Mouse (Mus musculus) CD4-positive naive resting alpha-beta T cell, adult 76 days (primary cell): Measurements from ENCODE around the gene Rnf40. TPM values are rescaled to one million over a fixed set of nuclear protein-coding genes. Genes with fewer than 3 reads are reported as not detected.

Experiments
- total RNA-seq: library from RNA; stranded (reverse); gene quantifications from one replicate; pipeline ENCODE4 v1.2.4, GENCODE M21; 2023

Rnf40 gene
- 138 TPM for total RNA-seq

DNA sequence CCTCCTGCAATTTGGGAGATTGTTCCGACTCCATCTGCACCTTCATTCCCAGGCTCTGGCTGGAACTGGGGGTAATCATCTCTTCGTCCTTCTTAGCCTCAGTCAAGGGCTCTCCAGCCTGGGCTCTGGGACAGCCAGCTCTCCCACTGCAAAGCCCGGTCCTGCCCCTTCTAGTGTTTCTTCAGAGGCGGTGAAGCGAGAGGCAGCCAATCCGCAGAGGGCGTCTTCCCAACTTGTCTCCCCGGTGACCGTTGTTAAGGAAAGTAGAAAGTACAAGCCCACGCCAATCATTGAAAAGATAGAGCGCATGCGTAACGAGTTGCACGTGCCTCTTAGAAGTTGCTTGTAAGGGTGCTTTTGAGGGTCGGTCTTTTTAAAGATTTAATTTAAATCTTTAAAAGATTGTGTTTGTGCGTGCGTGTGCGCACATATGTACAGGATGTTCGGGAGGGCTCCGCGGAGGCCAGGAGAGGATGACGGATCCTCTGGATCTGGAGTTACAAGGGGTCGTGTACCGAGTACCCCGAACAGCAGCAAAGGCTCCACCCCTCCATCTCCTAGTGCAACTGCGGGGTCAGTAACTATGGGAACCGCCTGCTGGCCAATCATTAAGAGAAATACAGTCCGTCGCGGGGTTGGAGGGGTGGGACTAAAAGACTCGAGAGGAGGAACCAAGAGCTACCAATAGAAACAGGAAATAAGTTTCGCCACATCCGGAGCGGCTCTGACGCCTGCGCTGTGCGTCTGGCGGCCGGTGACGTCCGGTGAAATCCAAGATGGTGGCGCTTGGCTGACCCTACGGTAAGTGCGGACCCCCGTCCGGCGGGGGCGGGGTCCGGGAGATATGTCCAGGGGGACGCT, at the start of gene Rnf40, which contains the start of gene Ccdc189:
Gene Rnf40 (plus strand): TSS at position 757 of the 861 bp plus-strand sequence.
Gene Ccdc189 (minus strand): TSS at position 585 of the 861 bp plus-strand sequence.

GRCm38 (mm10) chr7:127561340-127561858, 27.2 kb upstream of the Rnf40 start, which contains the start of gene Tmem265:
Tmem265 (plus strand) TSS chr7:127561390.

DNA sequence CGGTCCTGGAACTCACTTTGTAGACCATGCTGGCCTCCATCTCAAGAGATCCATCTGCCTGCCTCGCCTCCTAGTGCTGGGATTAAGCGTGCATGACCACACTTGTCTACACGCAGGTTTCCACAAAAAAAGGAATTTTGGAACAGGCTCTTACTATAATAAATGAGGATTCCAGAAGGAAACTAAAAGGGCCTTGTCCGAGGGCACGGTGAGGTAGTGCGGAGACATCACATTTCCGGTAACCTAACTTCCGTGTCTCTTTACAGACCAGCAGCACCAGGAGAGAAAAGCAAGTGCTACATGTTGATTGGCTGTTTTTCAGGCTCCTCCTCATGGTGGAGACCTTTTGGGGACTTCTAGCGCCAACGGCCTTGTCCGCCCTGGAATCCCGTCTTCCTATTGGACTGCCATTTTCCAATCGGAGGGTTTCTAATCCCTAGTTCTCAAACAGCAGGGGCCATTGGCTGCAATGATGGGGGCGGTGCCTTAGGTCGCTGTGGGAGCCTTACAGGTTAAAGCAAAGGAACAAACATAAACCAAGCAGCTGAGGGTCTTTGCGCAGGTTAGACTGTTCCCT, 15.6 kb upstream of the Rnf40 start, which contains the start of gene Phkg2:
Gene Phkg2 (plus strand): TSS at position 446 of the 577 bp plus-strand sequence.

DNA sequence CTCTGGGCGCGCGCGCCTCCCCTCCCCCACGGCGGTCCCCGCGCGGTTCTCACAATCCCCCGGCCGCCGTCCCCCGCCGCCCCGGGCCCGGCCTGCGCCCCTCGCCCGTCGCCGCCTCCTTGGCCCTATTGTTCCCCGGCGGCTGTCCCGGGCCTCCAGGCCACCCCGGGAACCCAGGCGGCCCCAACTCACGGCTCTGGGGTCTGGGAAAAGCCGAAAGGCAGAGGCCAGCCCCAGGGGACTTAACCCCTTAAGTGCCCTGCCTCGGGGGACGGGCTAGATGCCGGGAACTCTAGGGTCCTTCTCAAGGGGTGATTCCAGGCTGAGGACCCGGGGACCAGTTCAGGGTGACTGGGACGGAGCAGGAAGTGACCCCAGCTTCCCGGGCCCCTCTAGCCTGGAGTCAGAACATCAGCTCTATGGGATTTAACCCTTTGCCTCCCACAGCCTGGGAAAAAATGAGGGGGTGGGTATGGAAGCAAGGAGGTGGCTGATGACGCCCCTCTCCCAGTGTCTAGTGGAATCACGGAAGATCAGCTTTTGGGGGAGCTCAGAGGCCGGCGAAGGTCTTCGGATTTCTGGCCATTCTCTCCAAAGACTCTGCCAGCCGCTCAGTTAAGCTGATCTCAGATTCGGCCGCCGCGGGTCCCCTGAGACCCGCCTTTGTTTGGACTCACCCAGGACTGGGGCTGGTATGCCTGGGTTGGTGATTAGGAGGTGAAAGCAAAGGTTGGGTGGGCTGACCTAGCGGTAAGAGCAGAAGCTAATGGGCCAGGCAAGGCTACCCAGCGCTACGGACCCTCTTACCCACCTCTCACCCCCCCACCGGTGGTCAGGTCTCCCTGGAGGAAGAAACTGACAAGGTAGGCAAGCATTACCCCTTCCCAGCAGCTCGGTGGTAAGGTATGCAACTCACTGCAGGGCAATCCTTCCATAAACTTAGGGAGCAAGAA, 26.6 kb downstream of the Rnf40 start, which contains the start of gene Zfp629:
Gene Zfp629 (minus strand): TSS at position 907 of the 953 bp plus-strand sequence.

Other genes starting within 250 kb of the Rnf40 start
- gene Zfp768, start 243.2 kb upstream of the Rnf40 start, total RNA-seq = 0.21 TPM
- gene Zfp747, start 212.7 kb upstream of the Rnf40 start, total RNA-seq = 23.2 TPM
- 4.7 TPM for gene 9130019O22Rik, start 201.6 kb upstream of the Rnf40 start, total RNA-seq
- gene E430018J23Rik, start 195.1 kb upstream of the Rnf40 start, total RNA-seq = 14.9 TPM
- gene Zfp764, start 181.9 kb upstream of the Rnf40 start, total RNA-seq = 12.5 TPM
- gene Zfp688, start 166.7 kb upstream of the Rnf40 start, total RNA-seq = 14.6 TPM
- 9.8 TPM for gene Zfp689, start 139.6 kb upstream of the Rnf40 start, total RNA-seq
- gene Prr14, start 129.2 kb upstream of the Rnf40 start, total RNA-seq = 129 TPM
- gene Fbrs, start 109.6 kb upstream of the Rnf40 start, total RNA-seq = 195 TPM
- 267 TPM for gene Srcap, start 76.8 kb upstream of the Rnf40 start, total RNA-seq
- 40.4 TPM for gene Gm42715, start 69.2 kb upstream of the Rnf40 start, total RNA-seq
- 10.0 TPM for gene Tmem265, start 27.4 kb upstream of the Rnf40 start, total RNA-seq
- gene Phkg2, start 15.4 kb upstream of the Rnf40 start, total RNA-seq = 139 TPM
- 0.38 TPM for gene Ccdc189, start 172 bp upstream of the Rnf40 start, total RNA-seq
- 2.9 TPM for gene Zfp629, start 27.0 kb downstream of the Rnf40 start, total RNA-seq
- 21.5 TPM for gene Bcl7c, start 120.2 kb downstream of the Rnf40 start, total RNA-seq
- gene Ctf1, start 124.0 kb downstream of the Rnf40 start, total RNA-seq = not detected
- gene Ctf2, start 143.4 kb downstream of the Rnf40 start, total RNA-seq = not detected
- 5.2 TPM for gene Fbxl19, start 155.8 kb downstream of the Rnf40 start, total RNA-seq
- gene Orai3, start 181.0 kb downstream of the Rnf40 start, total RNA-seq = 6.8 TPM
- gene Setd1a, start 187.9 kb downstream of the Rnf40 start, total RNA-seq = 85.9 TPM
- gene Gm49388, start 196.8 kb downstream of the Rnf40 start, total RNA-seq = 0.79 TPM
- 4.5 TPM for gene Hsd3b7, start 211.8 kb downstream of the Rnf40 start, total RNA-seq
- 106 TPM for gene Stx4a, start 235.5 kb downstream of the Rnf40 start, total RNA-seq
- not detected for gene Stx1b, start 235.8 kb downstream of the Rnf40 start, total RNA-seq